Comparison of ENCODE assay signal across 25 mouse cellular contexts in genomic region chr10:98882587-98882986, GRCm38 (mm10). TPM values are rescaled to one million over a fixed set of nuclear protein-coding genes. Genes with fewer than 3 reads are reported as not detected.
DNase-seq lines count a peak whose midpoint lies in the region; ATAC-seq lines count a peak whose summit lies in the region.
"Had no signal": no experiment of that assay in that cellular context is flagged by ENCODE, and none has a peak within 500 bp of the region (broad histone marks: within the 10 kb centered on the region; RNA-seq: fewer than 3 reads in every experiment).

No protein-coding gene starts in this region.

- H3K36me3 ChIP-seq in embryonic facial prominence, embryonic 14.5 days (ENCODE audit: control insufficient read depth, insufficient read depth, low read length) = no peaks in the 10 kb centered on the region
- no peaks in the 10 kb centered on the region for H3K36me3 ChIP-seq in embryonic facial prominence, embryonic 10.5 days (replicated peaks)
- no peaks in the 10 kb centered on the region for H3K36me3 ChIP-seq in limb, embryonic 13.5 days
- H3K36me3 ChIP-seq in limb, embryonic 10.5 days = no peaks in the 10 kb centered on the region
- H3K36me3 ChIP-seq: embryonic facial prominence, embryonic 13.5 days; heart, embryonic 13.5 days; limb, embryonic 12.5 days; liver, embryonic 13.5 days; midbrain, embryonic 13.5 days had no signal

- H3K4me1 ChIP-seq in embryonic facial prominence, embryonic 14.5 days (ENCODE audit: control insufficient read depth, insufficient read depth, low read length) = no peaks in the 10 kb centered on the region
- no peaks in the 10 kb centered on the region for H3K4me1 ChIP-seq in embryonic facial prominence, embryonic 10.5 days
- H3K4me1 ChIP-seq in limb, embryonic 13.5 days = no peaks in the 10 kb centered on the region
- H3K4me1 ChIP-seq in limb, embryonic 10.5 days = no peaks in the 10 kb centered on the region
- H3K4me1 ChIP-seq: embryonic facial prominence, embryonic 13.5 days; heart, embryonic 13.5 days; limb, embryonic 12.5 days; midbrain, embryonic 13.5 days had no signal

- peak; percentile 82 for ATAC-seq in embryonic facial prominence, embryonic 14.5 days (ENCODE audit: low read depth)
- peak; percentile 81 for ATAC-seq in limb, embryonic 13.5 days (ENCODE audit: low FRiP score, low read depth)
- ATAC-seq: activated CD4-positive, CD25-positive, alpha-beta regulatory T cell, adult 4 months; forebrain, embryonic 16.5 days; midbrain, embryonic 13.5 days had no signal

- DNase-seq in embryonic facial prominence, embryonic 14.5 days (ENCODE audit: low spot score) = peak; percentile 65
- no peak for DNase-seq in embryonic facial prominence, embryonic 10.5 days (ENCODE audit: low spot score)
- no peak for DNase-seq in limb, embryonic 10.5 days (ENCODE audit: low spot score)
- DNase-seq in lung, postnatal 10 days = peak; percentile 19
- no peak for DNase-seq in lung, postnatal 14 days
- DNase-seq in cerebellum, adult 11-12 months = no peak
- no peak for DNase-seq in thymus, postnatal 0 days (ENCODE audit: low spot score)
- DNase-seq: adrenal gland, adult 2 months; cerebellum, adult 8-10 months; embryo, embryonic 11 days; heart, postnatal 10 days; kidney, adult 18-20 months; kidney, postnatal 4 days; liver, embryonic 13.5 days had no signal

- H3K27me3 ChIP-seq in embryonic facial prominence, embryonic 14.5 days (replicated peaks; ENCODE audit: control insufficient read depth, insufficient read depth, low read length) = no peaks in the 10 kb centered on the region
- H3K27me3 ChIP-seq in embryonic facial prominence, embryonic 10.5 days (replicated peaks; ENCODE audit: low read depth, poor library complexity, severe bottlenecking) = no peaks in the 10 kb centered on the region
- H3K27me3 ChIP-seq in limb, embryonic 13.5 days = no peaks in the 10 kb centered on the region
- no peaks in the 10 kb centered on the region for H3K27me3 ChIP-seq in limb, embryonic 10.5 days (ENCODE audit: low read depth, poor library complexity, severe bottlenecking)
- H3K27me3 ChIP-seq: CH12.LX; embryonic facial prominence, embryonic 13.5 days; heart, embryonic 13.5 days; limb, embryonic 12.5 days; liver, embryonic 13.5 days; midbrain, embryonic 13.5 days had no signal

- no peak overlapping the region for H3K4me2 ChIP-seq in embryonic facial prominence, embryonic 14.5 days (ENCODE audit: low read depth, low read length)
- no peak overlapping the region for H3K4me2 ChIP-seq in limb, embryonic 13.5 days (replicated peaks)
- H3K4me2 ChIP-seq: embryonic facial prominence, embryonic 13.5 days; heart, embryonic 13.5 days; hindbrain, embryonic 14.5 days; limb, embryonic 12.5 days; liver, embryonic 13.5 days; midbrain, embryonic 13.5 days had no signal

- no peaks in the 10 kb centered on the region for H3K9me3 ChIP-seq in embryonic facial prominence, embryonic 14.5 days (ENCODE audit: control insufficient read depth, low read length)
- no peaks in the 10 kb centered on the region for H3K9me3 ChIP-seq in embryonic facial prominence, embryonic 10.5 days
- H3K9me3 ChIP-seq in limb, embryonic 13.5 days = no peaks in the 10 kb centered on the region
- no peaks in the 10 kb centered on the region for H3K9me3 ChIP-seq in limb, embryonic 10.5 days (replicated peaks)
- H3K9me3 ChIP-seq: embryonic facial prominence, embryonic 13.5 days; heart, embryonic 13.5 days; limb, embryonic 12.5 days; liver, embryonic 13.5 days; midbrain, embryonic 13.5 days had no signal

- no peak overlapping the region for H3K9ac ChIP-seq in embryonic facial prominence, embryonic 14.5 days (ENCODE audit: low read depth, low read length)
- no peak overlapping the region for H3K9ac ChIP-seq in limb, embryonic 13.5 days
- H3K9ac ChIP-seq: embryonic facial prominence, embryonic 13.5 days; heart, embryonic 13.5 days; hindbrain, embryonic 14.5 days; limb, embryonic 12.5 days; liver, embryonic 13.5 days; midbrain, embryonic 13.5 days had no signal

- WGBS in embryonic facial prominence, embryonic 14.5 days = 70% methylated on average over 5 of the region's 5 CpGs
- 93% methylated on average over 5 of the region's 5 CpGs for WGBS in embryonic facial prominence, embryonic 10.5 days
- WGBS in limb, embryonic 13.5 days = 76% methylated on average over 5 of the region's 5 CpGs
- 91% methylated on average over 5 of the region's 5 CpGs for WGBS in limb, embryonic 10.5 days

- no peak overlapping the region for H3K27ac ChIP-seq in embryonic facial prominence, embryonic 14.5 days (replicated peaks; ENCODE audit: low read depth, low read length)
- no peak overlapping the region for H3K27ac ChIP-seq in embryonic facial prominence, embryonic 10.5 days (replicated peaks)
- no peak overlapping the region for H3K27ac ChIP-seq in limb, embryonic 13.5 days
- H3K27ac ChIP-seq in limb, embryonic 10.5 days = no peak overlapping the region
- H3K27ac ChIP-seq: embryonic facial prominence, embryonic 13.5 days; heart, embryonic 13.5 days; hindbrain, embryonic 14.5 days; kidney, postnatal 0 days; limb, embryonic 12.5 days; liver, embryonic 13.5 days; midbrain, embryonic 13.5 days had no signal

- H3K4me3 ChIP-seq in embryonic facial prominence, embryonic 14.5 days (ENCODE audit: low read depth, low read length) = no peak overlapping the region
- H3K4me3 ChIP-seq in embryonic facial prominence, embryonic 10.5 days = no peak overlapping the region
- no peak overlapping the region for H3K4me3 ChIP-seq in limb, embryonic 13.5 days
- H3K4me3 ChIP-seq in limb, embryonic 10.5 days = no peak overlapping the region
- H3K4me3 ChIP-seq: embryonic facial prominence, embryonic 13.5 days; erythroblast, embryonic 14.5 days; heart, embryonic 13.5 days; limb, embryonic 12.5 days; liver, embryonic 13.5 days; midbrain, embryonic 13.5 days had no signal

RNA-seq across cellular contexts. Expression of gene Atp2b1, which starts 31.6 kb away (rescaled TPM):
- polyA plus RNA-seq in embryonic facial prominence, embryonic 14.5 days (2014; fragmentation: Nextera tagmentation; extraction: Ambion mirVana) = 105 and 121 TPM in 2 replicates
- polyA plus RNA-seq in embryonic facial prominence, embryonic 10.5 days (2016; fragmentation: Nextera tagmentation; extraction: Ambion mirVana) = 92.3 and 101 TPM in 2 replicates
- 152 and 155 TPM in 2 replicates for polyA plus RNA-seq in limb, embryonic 13.5 days (2015; fragmentation: Nextera tagmentation; extraction: Ambion mirVana)
- polyA plus RNA-seq in limb, embryonic 10.5 days (2016; fragmentation: Nextera tagmentation; extraction: Ambion mirVana) = 105 and 110 TPM in 2 replicates
- 65.8 and 79.8 TPM in 2 replicates for polyA plus RNA-seq in thymus, postnatal 0 days (2015; fragmentation: Nextera tagmentation; extraction: Ambion mirVana)

Comparison
In these comparisons a context has a peak if more than half of its experiments do, and no peak if none do; other contexts are left out.
1. DNase-seq: peak in embryonic facial prominence, embryonic 14.5 days (single experiment) and lung, postnatal 10 days (single experiment); none in embryonic facial prominence, embryonic 10.5 days (single experiment), limb, embryonic 10.5 days (single experiment), lung, postnatal 14 days (single experiment), cerebellum, adult 11-12 months (single experiment) and thymus, postnatal 0 days (single experiment).